Mouse (Mus musculus) heart, postnatal 14 days (tissue): ENCODE data around the gene Acoxl. TPM values are rescaled to one million over a fixed set of nuclear protein-coding genes. Genes with fewer than 3 reads are reported as not detected.

ENCODE experiments used
- DNase-seq, 2 experiments: peaks; one replicate each; pipeline ENCODE4 v3.0.0; 2021 to 2022
- intact Hi-C: fragments of 180-260 bp; cut with DNase I; formaldehyde crosslinking; loops from one replicate; pipeline ENCODE4 v1.15.1; 2025
- total RNA-seq, 2 experiments: library from RNA; stranded (reverse); gene quantifications; 2 replicates each; pipeline ENCODE4 v1.2.3; 2021

Acoxl gene
- total RNA-seq, 2 experiments from 2014 or later: not detected

- intact Hi-C loops: no loop called here
- DNase-seq: no peak
Measured at GRCm38 (mm10) chr2:128131503-128131902, 292.8 kb downstream of the Acoxl start.

GRCm38 (mm10) chr2:128132635-128133034 lies 294.0 kb downstream of the Acoxl start:
- DNase-seq: no peak
- intact Hi-C loops: no loop called here

- no peak for DNase-seq
- intact Hi-C loops: no loop called here
Measured at GRCm38 (mm10) chr2:128133865-128134264, 295.2 kb downstream of the Acoxl start.

GRCm38 (mm10) chr2:128134474-128134873 lies 295.8 kb downstream of the Acoxl start:
- no peak for DNase-seq
- intact Hi-C loops: no loop called here

GRCm38 (mm10) chr2:128134948-128135347 lies 296.3 kb downstream of the Acoxl start:
- intact Hi-C loops: no loop called here
- no peak for DNase-seq

- intact Hi-C loops: no loop called here
- no peak for DNase-seq
Measured at GRCm38 (mm10) chr2:128136769-128137433, 298.2 kb downstream of the Acoxl start.

GRCm38 (mm10) chr2:128137480-128138276 lies 299.0 kb downstream of the Acoxl start:
- DNase-seq: peak in 1 of 2 experiments; percentile 61
- intact Hi-C loops: no loop called here

GRCm38 (mm10) chr2:128138924-128139323 lies 300.2 kb downstream of the Acoxl start:
- no peak for DNase-seq
- intact Hi-C loops: no loop called here

GRCm38 (mm10) chr2:128139781-128140180 lies 301.1 kb downstream of the Acoxl start:
- intact Hi-C loops: no loop called here
- DNase-seq: peak in 1 of 2 experiments; percentile 51

- intact Hi-C loops: no loop called here
- DNase-seq: no peak
Measured at GRCm38 (mm10) chr2:128140183-128140582, 301.5 kb downstream of the Acoxl start.

GRCm38 (mm10) chr2:128143992-128144391 lies 305.3 kb downstream of the Acoxl start:
- intact Hi-C loops: no loop called here
- DNase-seq: no peak

GRCm38 (mm10) chr2:128145433-128145832 lies 306.8 kb downstream of the Acoxl start:
- no peak for DNase-seq
- intact Hi-C loops: no loop called here

- DNase-seq: no peak
- intact Hi-C loops: no loop called here
Measured at GRCm38 (mm10) chr2:128149596-128149995, 310.9 kb downstream of the Acoxl start.

GRCm38 (mm10) chr2:128152211-128152610 lies 313.5 kb downstream of the Acoxl start:
- intact Hi-C loops: no loop called here
- DNase-seq: no peak

- intact Hi-C loops: no loop called here
- no peak for DNase-seq
Measured at GRCm38 (mm10) chr2:128152845-128153550, 314.3 kb downstream of the Acoxl start.

GRCm38 (mm10) chr2:128153551-128153910 lies 314.9 kb downstream of the Acoxl start:
- DNase-seq: no peak
- intact Hi-C loops: no loop called here

GRCm38 (mm10) chr2:128155412-128156066 lies 316.9 kb downstream of the Acoxl start:
- intact Hi-C loops: no loop called here
- DNase-seq: peak in 1 of 2 experiments; percentile 61

GRCm38 (mm10) chr2:128156067-128156462 lies 317.4 kb downstream of the Acoxl start:
- intact Hi-C loops: no loop called here
- no peak for DNase-seq

GRCm38 (mm10) chr2:128156557-128157412 lies 318.1 kb downstream of the Acoxl start:
- peak in 1 of 2 experiments; percentile 34 for DNase-seq
- intact Hi-C loops: no loop called here
